ENCODE assay signal across 23 mouse cellular contexts in the genomic region with DNA sequence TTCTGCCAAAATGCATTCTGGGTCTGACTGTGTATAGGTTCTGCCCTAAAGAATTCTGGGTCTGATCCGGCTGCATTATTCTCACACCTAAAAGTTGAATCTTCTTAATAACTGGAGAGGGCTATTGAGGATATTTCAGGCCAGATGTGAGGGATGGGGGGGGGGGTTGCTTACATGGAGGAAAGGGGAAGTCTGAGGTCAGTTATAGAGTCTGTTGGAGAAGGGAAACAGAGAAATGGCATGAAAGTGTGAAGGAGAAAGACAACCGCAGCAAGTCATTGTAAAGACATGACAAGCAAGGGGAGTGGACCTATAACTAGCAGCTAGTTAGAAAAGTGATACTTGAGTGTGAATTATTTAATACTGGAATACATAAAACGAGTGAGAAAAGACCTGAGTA.
"Had no signal": no experiment of that assay in that cellular context is flagged by ENCODE, and none has a peak within 500 bp of the region (broad histone marks: within the 10 kb centered on the region; RNA-seq: fewer than 3 reads in every experiment).

No protein-coding gene starts in this region.

- H3K36me3 ChIP-seq: liver, embryonic 13.5 days had no signal

- H3K9me3 ChIP-seq: heart, embryonic 12.5 days; hindbrain, embryonic 13.5 days; hindbrain, embryonic 15.5 days; kidney, embryonic 15.5 days; limb, embryonic 13.5 days; limb, embryonic 15.5 days; liver, embryonic 13.5 days had no signal

- H3K27me3 ChIP-seq: heart, embryonic 12.5 days; hindbrain, embryonic 13.5 days; hindbrain, embryonic 15.5 days; kidney, embryonic 15.5 days; limb, embryonic 13.5 days; limb, embryonic 15.5 days; liver, embryonic 13.5 days had no signal

- H3K4me1 ChIP-seq: hindbrain, embryonic 13.5 days; hindbrain, embryonic 15.5 days; limb, embryonic 15.5 days; liver, embryonic 13.5 days had no signal

- DNase-seq: gastrocnemius, postnatal 14 days; gastrocnemius, postnatal 36 days; heart, adult 18-20 months; heart, postnatal 10 days; heart, postnatal 4 days; kidney, adult 11 months; kidney, adult 2 months; kidney, adult 9 months; kidney, postnatal 14 days; kidney, postnatal 36 days; layer of hippocampus, adult 9-11 months; layer of hippocampus, postnatal 36 days; left cerebral cortex, postnatal 4 days; liver, embryonic 13.5 days had no signal

- ATAC-seq: hindbrain, postnatal 0 days; intestine, embryonic 16.5 days had no signal

- H3K9ac ChIP-seq: heart, embryonic 12.5 days; hindbrain, embryonic 13.5 days; hindbrain, embryonic 15.5 days; kidney, embryonic 15.5 days; limb, embryonic 13.5 days; limb, embryonic 15.5 days; liver, embryonic 13.5 days had no signal

- H3K27ac ChIP-seq: hindbrain, embryonic 13.5 days; hindbrain, embryonic 15.5 days; hindbrain, postnatal 0 days; kidney, embryonic 15.5 days; kidney, postnatal 0 days; limb, embryonic 13.5 days; limb, embryonic 15.5 days; liver, embryonic 13.5 days had no signal

- H3K4me3 ChIP-seq: heart, embryonic 12.5 days; hindbrain, embryonic 13.5 days; hindbrain, embryonic 15.5 days; kidney, embryonic 15.5 days; limb, embryonic 13.5 days; limb, embryonic 15.5 days; liver, embryonic 13.5 days had no signal
